Mouse (Mus musculus) effector memory CD4-positive, alpha-beta T cell, adult 5 months (primary cell): ENCODE data around the gene Rwdd4a. TPM values are rescaled to one million over a fixed set of nuclear protein-coding genes. Genes with fewer than 3 reads are reported as not detected.

Experiments
- polyA plus RNA-seq: library from polyadenylated mRNA; unstranded; fragments of 100-300 nt; shearing (Covaris generic); gene quantifications from one replicate; pipeline ENCODE4 v1.2.1, GENCODE M21; 2017

Gene Rwdd4a
- polyA plus RNA-seq: 19.0 TPM

GRCm38 (mm10) chr8:47533344-47534125, at the start of gene Rwdd4a, which contains the start of gene Trappc11:
Gene Rwdd4a, plus strand, starts transcription at chr8:47533664.
Gene Trappc11, minus strand, starts transcription at chr8:47533470.

Other genes starting within 250 kb of the Rwdd4a start
- gene Stox2, start 87.3 kb upstream of the Rwdd4a start, polyA plus RNA-seq: 0.30 TPM
- 32.0 TPM for gene Trappc11, start 194 bp upstream of the Rwdd4a start, polyA plus RNA-seq
- gene Ing2, start 141.9 kb downstream of the Rwdd4a start, polyA plus RNA-seq: 61.2 TPM
- gene Cdkn2aip, start 180.3 kb downstream of the Rwdd4a start, polyA plus RNA-seq: 61.2 TPM